Mouse (Mus musculus) large intestine, adult 2 months (tissue): Measurements from ENCODE around the gene Cyp1b1. TPM values are rescaled to one million over a fixed set of nuclear protein-coding genes. Genes with fewer than 3 reads are reported as not detected.

ENCODE experiments used
- DNase-seq: peaks from one replicate; pipeline ENCODE4 v3.0.0-alpha.2; 2012; ENCODE audit warnings: low read depth, low spot score
- WGBS: fragments of 180-500 bp; shearing (Covaris S2); methylation state at CpG from one replicate; pipeline ENCODE4 v1.1.7; 2018; 5-methylcytosine and 5-hydroxymethylcytosine counted together
- polyA plus RNA-seq: library from polyadenylated mRNA; depleted of rRNA; stranded (reverse); fragments of >200 nt; gene quantifications from 2 replicates; pipeline ENCODE4 v1.2.3, GENCODE M21; 2012; rRNA removed

The Cyp1b1 gene
- polyA plus RNA-seq = 2.7 and 6.4 TPM in 2 replicates

DNA sequence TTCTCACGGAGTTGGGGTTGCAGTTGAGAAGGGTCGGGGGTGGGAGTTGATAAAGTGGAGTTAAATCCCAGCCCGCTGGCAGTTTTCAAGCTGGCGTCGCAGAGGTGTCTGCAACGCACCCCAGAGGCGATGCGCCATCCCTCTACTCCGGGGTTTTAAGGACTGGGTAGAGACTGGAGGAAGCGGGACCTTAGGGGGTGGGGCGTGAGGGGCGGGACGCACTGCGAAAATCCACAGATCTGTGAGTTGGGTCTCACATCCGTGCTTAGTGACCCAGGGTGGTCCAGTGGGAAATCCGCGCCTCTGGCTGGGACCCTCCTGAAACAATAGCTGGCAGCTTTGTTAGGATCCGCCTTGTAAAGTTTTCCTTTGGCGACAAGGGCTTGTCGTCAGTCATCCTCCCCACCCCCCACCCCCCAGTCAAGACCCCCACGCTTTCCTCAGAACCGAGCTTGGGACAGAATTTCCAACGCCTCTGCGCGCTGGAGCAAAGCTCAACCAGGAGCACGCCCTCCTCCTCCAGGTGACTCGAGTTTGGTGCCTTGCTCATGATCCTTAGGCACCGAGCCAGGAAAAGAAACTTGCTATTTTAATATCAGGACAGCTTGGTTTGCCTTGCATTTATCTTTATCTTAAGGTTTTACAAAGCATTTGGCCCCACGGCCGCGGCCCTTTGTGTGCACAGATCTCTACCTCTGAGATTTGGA lies at the start of gene Cyp1b1:
TSS of gene Cyp1b1 (minus strand) at position 131 of the 707 bp plus-strand sequence.
- WGBS = 2% methylated on average over 31 of the region's 31 CpGs
- DNase-seq = no peak

DNA sequence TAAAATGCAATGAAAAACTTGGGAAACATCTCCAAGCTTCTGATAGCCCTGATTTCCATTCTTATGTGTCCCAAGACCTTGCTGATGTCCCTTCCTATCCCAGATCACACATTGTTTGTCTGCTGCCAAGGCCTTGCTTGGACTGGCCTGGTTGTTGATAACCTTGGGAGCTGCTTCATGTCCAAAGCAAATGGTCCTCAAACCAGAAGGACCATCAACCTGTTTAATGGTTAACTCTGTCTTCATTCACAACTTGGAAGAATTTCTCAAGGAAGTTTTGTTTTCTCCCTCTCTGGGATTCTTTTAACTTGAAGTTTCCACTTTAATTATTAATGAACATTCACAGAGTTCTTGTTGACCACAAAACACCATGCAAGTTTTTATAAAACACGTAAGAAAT lies 47.0 kb upstream of the Cyp1b1 start:
- no peak for DNase-seq
- WGBS = 39% methylated on average over 1 of the region's 1 CpGs

DNA sequence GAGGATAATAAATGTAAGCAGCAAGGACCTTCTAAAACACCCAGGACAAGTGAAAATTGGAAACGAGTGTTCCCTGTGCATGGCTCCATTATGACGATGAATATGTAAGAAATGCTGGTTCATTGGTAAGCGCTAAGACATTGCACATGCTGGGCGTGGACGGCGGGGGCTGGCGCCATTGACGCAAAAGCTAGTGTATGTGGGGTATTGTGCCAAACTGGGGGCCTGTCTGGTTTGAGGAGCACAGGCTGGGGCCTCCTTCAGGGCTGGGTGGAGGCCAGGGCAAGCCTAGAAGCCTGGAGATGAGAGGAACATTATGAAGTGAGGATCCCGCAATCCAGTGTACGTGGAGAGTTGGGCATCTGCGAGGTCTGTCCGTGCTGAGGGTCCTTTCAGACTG lies 39.0 kb upstream of the Cyp1b1 start:
- DNase-seq = no peak
- 88% methylated on average over 12 of the region's 12 CpGs for WGBS

DNA sequence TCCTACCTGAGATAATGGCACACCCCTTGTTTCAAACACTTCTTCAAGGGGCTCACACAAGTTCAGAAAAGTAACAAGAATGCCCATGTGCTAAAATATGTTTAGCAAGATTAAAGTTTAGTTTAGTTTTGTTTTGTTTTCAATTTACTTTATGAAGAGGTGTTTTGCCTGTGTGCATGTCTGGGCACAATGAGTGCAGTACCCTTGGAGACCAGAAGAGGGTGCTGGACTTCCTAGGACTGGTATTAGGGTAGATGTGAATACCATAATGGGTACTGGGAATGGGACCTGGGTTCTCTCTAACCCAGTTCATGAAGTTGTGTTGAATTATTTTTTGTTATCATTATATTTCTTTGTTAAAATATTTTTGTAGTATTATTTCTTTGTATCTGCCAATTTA lies 38.0 kb upstream of the Cyp1b1 start:
- no peak for DNase-seq

DNA sequence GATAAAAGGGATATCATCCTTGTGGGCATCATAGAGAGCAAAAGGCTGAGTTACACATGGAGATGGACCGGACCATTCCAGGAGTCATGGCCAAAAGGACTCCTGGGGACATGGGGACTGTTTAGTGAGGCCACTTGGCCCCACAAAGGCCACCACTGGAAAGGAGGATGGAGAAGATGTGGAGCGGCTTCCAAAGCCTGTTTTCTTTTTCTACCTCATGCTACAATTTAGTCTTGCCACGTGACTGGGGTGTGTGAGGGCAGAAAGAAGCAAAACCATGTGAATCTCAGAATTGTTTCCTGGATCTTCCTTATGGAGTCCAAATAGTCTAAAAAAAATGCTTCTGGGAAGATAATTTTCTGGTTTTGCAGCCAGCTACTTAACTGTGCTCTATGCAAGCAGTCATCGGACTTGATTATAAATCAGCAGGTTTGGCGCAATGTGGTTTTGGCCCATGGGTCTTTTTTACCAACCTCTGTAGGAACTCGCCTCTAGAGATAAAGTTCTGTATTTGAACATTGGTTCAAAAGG lies 36.9 kb upstream of the Cyp1b1 start:
- 81% methylated on average over 6 of the region's 6 CpGs for WGBS
- no peak for DNase-seq

DNA sequence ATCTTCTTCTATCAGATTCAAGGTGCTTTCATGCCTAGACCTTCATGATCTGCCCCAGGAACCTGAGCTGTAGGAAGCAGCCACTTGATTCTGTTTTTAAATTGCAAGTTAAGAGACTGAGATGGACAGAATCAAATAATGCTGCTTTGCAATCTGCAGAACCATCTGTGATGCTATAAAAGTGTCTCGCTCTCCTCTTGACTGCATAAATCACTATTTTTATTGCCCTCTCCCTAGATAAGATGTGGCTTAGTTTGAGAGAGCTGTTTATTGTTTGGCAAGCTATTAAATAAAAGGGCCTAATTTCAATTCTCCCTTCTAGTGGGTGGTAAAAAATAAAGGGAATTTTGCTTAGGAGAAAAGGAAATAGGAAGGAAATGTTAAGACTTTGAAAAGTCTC lies 34.8 kb upstream of the Cyp1b1 start:
- no peak for DNase-seq
- 25% methylated on average over 1 of the region's 1 CpGs for WGBS

DNA sequence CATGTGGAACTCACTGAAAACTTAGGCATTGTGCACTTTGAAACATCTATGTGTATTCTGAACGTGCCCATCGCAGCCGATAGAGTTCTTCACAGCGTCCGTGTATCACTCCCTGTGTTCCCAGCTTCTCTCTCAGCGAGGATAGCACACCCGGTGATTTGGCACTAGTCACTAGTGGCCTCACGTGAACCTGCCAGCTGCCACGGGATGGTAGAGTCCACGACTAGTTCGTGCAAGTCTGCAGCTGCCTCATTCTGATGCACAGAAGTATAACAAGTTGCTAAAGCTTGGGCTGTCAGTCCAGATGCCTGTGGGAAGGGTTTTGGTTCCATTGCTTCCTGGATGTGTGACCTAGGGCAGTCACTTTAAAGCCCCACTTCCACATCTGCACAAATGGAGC lies 32.1 kb upstream of the Cyp1b1 start:
- DNase-seq = no peak
- 78% methylated on average over 11 of the region's 11 CpGs for WGBS

DNA sequence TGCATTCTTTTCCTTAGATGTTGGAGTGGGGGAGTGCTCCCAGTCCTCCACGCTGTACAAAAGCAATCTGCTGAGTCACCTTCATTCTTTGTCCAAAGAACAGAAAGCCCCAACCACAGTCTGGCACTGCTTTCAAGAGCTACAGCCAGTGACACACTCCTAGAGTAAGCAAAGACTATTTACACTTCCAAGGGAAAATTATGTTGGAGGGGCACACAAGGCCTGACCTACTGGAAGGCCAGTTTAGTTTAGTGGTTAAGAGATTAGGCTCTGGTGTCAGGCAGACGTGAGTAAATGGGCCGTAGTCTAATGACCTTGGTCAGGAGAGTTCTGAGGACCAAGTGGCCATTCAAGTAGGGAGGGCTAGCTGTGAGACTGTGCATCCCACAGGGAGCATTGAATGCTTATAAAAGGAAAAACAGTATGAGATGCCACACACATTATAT lies 31.3 kb upstream of the Cyp1b1 start:
- no peak for DNase-seq
- WGBS = 24% methylated on average over 3 of the region's 3 CpGs

DNA sequence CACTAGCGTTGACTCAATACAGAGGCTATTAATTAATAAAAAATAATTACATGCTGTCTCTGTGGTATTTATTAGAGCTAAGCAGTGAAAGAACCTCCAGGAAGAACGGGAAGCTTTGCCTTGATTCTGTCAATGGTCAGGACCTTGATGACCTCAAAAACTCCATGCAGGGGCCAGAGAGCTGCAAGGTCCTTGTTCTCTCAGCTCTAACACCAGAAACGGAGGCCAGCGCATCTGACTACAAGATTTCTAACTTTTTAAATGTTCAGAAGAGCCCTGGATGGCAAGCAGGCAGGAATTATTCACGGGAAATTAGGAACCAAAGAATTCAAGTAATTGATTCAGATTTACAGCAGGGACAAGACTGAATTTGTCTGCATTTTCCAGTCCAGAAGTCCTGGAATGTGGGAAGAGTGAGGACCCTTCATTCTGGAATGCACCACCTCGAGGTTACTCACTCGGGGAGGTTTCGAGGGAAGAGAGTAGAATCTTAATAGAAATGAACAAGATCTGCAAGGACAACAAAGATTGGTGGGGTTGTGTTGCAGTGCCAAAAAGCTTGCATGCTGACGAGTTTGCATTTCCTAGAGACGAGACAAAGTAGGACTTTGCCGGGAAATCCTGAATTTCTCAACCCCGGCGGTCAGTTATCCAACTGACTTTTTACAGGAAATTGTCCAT lies 30.3 kb upstream of the Cyp1b1 start:
- 78% methylated on average over 13 of the region's 13 CpGs for WGBS
- no peak for DNase-seq

DNA sequence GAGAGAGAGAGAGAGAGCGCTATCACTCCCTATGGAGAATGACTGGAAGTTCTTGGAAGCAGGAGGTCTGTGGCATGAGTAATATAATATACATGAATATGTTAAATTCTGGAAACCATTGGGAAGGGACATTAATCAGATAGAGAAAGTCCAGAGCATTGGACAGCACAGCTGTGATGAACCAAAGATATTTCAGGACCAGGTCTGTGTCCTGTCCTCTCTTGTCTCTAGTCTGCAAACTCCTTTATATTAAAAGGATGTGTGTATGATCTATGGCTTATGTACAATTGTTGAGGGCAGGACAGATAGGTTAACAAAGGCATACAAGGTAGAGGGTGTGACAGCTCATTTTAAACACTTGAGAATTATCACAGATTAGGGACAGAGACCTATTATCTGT lies 28.6 kb upstream of the Cyp1b1 start:
- DNase-seq = no peak
- WGBS = 85% methylated on average over 1 of the region's 1 CpGs

DNA sequence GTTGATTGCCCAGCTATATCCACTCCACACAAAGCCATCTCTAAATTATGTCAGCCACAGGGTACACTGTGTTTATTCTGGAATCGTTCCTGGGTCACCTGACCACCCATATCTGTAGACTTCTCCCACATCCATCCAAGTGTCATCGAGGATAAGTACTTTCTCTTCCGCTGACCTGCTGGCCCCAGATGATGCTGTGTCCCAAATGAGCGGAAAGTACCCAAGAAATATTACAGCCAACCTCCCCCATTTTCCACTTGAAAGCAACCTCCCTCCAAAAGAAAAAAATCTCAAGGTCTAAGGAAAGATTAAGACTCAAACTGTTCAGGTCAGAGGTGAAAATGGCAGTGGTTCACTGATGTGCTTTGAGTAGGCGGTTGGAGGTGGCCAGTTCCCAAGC lies 27.8 kb upstream of the Cyp1b1 start:
- WGBS = 70% methylated on average over 5 of the region's 5 CpGs
- no peak for DNase-seq

DNA sequence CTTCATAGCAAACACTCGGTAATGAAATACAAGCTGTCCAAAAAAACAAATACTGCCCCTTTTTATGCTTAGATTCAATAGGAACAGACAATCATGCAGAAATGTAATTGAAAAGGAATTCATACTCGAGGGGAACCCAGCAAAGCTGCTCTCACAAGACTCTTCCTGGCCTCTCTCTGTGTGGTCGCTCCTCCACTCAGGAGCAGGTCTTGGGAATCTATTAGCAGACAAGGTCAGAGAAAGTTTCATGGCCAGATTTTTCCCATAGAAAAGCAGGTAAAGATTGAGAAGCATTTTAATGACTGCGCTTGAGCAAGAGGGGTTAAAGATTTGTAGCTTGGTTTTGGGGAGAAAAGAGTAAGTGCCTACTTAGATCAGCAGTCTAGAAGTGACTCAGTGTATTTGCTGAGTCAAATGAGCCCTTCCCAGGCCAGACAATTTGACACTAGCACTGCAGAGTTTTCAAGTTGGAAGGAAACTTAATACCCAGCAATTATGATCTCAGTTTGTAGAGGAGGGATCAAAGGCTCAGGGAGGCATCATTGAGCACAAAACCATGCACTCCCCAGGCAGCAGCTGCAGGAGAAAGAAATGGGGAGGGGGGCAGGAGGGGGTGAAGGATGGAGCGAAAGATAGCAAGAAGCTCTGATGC lies 24.1 kb upstream of the Cyp1b1 start:
- no peak for DNase-seq
- 43% methylated on average over 5 of the region's 5 CpGs for WGBS

DNA sequence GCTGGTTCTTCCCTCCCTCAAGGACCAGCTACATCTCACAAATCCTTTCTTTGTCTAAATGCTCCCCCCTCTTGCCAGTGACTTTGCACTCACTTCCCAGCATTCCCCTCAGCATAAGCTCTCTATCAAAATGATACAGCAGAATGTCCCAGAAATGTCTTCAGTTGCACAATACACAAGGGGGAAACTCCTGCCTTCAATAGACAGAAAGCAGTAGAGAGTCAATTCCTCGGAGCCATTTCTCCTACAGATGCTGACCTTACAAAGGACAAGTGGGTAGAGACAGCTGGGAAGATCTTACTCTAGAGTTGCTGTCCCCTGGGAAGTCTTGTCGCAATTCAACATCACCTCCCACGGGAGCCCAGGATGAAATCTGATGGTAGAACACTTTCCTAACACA lies 22.7 kb upstream of the Cyp1b1 start:
- no peak for DNase-seq
- WGBS = 63% methylated on average over 3 of the region's 3 CpGs

DNA sequence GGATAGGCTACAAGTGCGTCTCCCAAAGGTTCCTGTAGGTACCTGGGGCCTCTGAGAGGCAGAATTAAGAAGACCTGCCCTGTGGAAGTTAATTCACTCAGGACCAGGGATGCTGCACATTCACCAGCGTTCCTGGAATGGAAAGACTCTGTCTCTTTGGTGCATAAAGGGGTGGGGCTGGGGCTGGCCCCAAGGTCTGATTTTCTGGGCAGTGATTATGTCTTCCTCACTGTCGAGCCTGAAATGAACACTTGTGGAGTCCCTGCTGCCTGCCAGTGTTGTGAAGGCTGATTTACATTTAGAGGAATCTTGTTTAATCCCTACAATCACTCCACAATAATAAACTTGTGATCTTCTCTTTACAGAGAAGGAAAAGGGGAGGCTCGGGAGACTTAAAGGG lies 18.2 kb upstream of the Cyp1b1 start:
- no peak for DNase-seq
- 42% methylated on average over 4 of the region's 4 CpGs for WGBS

DNA sequence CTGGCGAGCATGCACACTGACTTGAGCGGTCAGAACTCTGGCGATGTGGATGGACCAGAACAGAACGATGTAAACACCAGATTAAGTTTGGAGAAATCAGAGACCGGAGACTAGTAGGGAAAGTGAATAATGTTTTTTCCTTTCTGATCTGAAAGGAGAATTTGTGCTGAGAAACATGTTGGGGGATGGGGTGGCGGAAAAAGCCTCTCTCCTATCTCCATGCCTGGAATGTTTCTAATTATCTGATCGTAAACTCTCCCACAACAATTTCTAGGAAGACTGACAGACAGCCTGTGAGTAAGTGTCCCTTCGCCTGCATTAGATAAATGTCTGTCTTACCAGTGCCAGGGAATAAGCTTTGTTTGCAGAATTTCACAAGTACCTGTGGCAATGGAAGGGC lies 16.1 kb upstream of the Cyp1b1 start:
- 53% methylated on average over 8 of the region's 8 CpGs for WGBS
- DNase-seq = no peak

DNA sequence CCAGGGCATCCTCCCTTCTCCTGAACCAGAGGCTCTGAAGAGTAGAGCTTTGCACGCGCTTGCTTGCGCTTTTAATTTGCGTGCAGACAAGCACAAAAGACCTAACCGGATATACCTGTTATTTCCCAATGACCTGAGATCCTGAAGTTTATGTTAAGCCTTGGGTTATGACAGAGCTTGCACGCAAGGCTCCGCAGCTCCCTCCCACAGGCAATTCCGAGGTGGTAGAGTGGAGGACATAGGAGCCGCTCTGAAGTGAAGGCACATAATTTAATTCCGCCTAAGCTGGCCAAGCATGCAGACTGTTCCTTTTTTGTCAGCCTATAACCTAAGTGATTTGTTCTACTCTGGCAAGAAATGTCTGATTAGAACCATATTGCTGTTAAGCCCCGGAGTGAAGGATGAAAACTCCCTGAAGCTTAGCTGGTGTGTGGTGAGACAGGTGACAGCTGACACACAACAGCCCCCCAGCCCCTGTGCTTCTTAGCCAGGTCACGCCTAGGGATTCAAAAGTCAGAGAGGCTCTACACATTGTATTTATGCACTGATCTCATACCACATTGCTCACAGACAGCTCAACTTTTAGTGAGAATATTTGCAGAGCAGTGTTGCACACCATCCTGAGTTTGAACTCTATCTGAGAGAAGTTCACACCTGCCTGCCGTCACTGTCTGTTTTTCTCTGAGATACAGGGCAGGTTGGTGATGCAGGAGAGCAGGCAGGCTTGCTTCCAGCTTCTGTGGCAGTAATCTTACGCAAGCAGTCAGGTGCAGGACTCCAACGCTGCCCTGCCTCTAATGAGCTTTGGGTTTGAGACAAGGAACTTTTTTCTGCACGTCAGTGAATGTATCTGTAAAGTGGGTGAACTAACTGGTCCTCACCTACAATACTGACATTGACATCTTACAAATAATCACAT lies 14.0 kb upstream of the Cyp1b1 start:
- 17% methylated on average over 16 of the region's 16 CpGs for WGBS
- no peak for DNase-seq

DNA sequence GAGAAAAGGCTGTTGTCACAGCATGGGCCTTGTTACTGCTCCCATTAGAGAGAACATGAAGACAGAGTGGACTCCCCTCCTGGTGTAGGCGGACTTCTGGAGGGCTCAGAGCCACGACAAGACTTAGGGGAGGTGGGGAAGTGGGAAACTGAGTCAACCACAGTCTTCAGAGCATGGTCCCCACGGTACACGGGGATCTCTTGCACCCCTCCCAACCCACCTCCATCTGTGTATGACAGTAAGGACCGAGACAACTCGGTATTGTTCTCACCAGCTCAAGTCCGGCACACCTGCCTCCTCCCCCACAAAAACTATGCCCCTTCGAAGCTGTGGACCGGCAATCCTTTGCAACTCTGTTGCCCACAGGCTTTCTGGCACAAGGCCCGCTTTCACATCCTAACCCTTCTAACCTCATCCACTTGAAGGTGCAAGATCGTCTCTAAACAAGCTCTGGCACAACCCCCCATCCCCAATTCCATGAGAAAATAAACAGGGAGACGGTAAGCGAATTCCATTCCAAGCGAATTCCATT lies 13.3 kb upstream of the Cyp1b1 start:
- 29% methylated on average over 14 of the region's 14 CpGs for WGBS
- DNase-seq = no peak

DNA sequence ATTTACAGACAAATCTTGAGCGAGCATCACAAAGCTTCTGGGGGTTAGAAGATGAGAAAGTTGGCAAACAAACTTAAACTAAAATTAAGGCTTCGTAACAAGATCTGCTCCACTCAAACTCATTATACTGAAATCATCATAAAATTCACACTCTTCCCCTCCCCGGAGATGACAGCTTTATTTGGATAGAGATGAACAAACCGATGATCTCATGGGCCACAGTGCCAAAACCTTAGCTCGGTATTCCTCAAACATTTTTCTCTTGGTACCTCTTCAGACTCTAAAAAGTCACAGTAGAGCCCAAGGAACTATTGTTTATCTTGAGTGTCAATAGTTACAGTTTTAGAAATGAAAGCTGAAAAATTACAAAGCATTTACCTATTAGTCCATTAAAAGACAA lies 11.8 kb upstream of the Cyp1b1 start:
- WGBS = 54% methylated on average over 5 of the region's 5 CpGs
- DNase-seq = no peak

DNA sequence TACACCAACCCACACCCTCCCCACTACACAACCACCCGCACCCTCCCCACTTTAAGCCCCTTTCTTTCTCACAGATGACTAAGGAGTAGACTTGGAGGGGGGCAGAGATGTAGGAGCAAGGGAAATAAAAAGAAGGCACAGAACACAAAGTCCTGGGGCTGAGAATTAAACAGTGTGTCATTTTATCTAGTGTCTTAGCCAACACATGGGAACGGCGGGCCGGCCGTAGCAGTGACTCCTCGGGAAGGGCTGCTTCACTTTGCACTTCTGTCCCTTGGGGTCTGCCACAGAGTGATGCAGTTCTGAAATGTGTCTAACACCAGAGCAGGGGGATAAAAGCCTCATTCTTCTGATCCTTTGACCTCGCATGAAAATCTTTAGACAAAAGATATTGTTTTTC lies 5.8 kb upstream of the Cyp1b1 start:
- 74% methylated on average over 7 of the region's 7 CpGs for WGBS

More for the DNA sequence above, 5.8 kb upstream of the Cyp1b1 start:
- no peak for DNase-seq
